Mouse (Mus musculus) midbrain, embryonic 14.5 days (tissue): Measurements from ENCODE around the gene Aspscr1. TPM values are rescaled to one million over a fixed set of nuclear protein-coding genes. Genes with fewer than 3 reads are reported as not detected.
"Not testable (repeated sequence)": the region's sequence is repeated elsewhere in the genome, so short reads cannot be mapped to it uniquely, and the experiment has no call there.

Source experiments
- ATAC-seq: fragments of 200-750 bp; cut with Nextera tagmentation; 2 replicates; pipeline ENCODE4 v1.8.0; 2017; ENCODE audit warnings: moderate number of reproducible peaks, moderate library complexity; ENCODE audit not compliant: low FRiP score, low TSS enrichment
- DNase-seq: peaks from one replicate; pipeline ENCODE4 v3.0.0-alpha.2; 2015
- H3K27ac ChIP-seq: fragments of 300-500 bp; sonication (generic); replicated peaks from 2 replicates; pipeline ENCODE4 v1.5.1; 2014; ENCODE audit warnings: mild to moderate bottlenecking, low read depth, low read length, moderate library complexity
- H3K27me3 ChIP-seq: fragments of 300-500 bp; sonication (generic); 2 replicates; pipeline ENCODE4 v1.6.1; 2014; ENCODE audit warnings: low read length, control low read depth, mixed read lengths; ENCODE audit not compliant: control insufficient read depth, insufficient read depth
- H3K36me3 ChIP-seq: fragments of 300-500 bp; sonication (generic); 2 replicates; pipeline ENCODE4 v1.6.1; 2014; ENCODE audit warnings: low read length, control low read depth; ENCODE audit not compliant: control insufficient read depth, insufficient read depth
- H3K4me1 ChIP-seq: fragments of 300-500 bp; sonication (generic); 2 replicates; pipeline ENCODE4 v1.6.1; 2014; ENCODE audit warnings: mild to moderate bottlenecking, antibody characterized with exemption, low read length, control low read depth; ENCODE audit not compliant: control insufficient read depth, insufficient read depth
- H3K4me2 ChIP-seq: fragments of 300-500 bp; sonication (generic); 2 replicates; pipeline ENCODE4 v1.6.1; 2014; ENCODE audit warnings: mild to moderate bottlenecking, low read length, moderate library complexity
- H3K4me3 ChIP-seq: fragments of 300-500 bp; sonication (generic); replicated peaks from 2 replicates; pipeline ENCODE4 v1.5.1; 2014; ENCODE audit warnings: low read depth, low read length
- H3K9ac ChIP-seq: fragments of 300-500 bp; sonication (generic); replicated peaks from 2 replicates; pipeline ENCODE4 v1.6.1; 2014; ENCODE audit warnings: mild to moderate bottlenecking, low read length, moderate library complexity
- H3K9me3 ChIP-seq: fragments of 300-500 bp; sonication (generic); 2 replicates; pipeline ENCODE4 v1.6.1; 2016; ENCODE audit warnings: low read length, control low read depth, mixed read lengths; ENCODE audit not compliant: control insufficient read depth
- WGBS: fragments of 180-500 bp; shearing (Covaris S2); extraction: QIAGEN DNeasy Blood & Tissue Kit; methylation state at CpG from one replicate; pipeline ENCODE4 v1.1.7; 2014; 5-methylcytosine and 5-hydroxymethylcytosine counted together
- polyA plus RNA-seq: library from polyadenylated mRNA; unstranded; fragments of >200 nt; fragmentation: Nextera tagmentation; extraction: Ambion mirVana; gene quantifications from 2 replicates; pipeline ENCODE4 v1.2.1, GENCODE M21; 2014

Aspscr1 gene
- polyA plus RNA-seq, 1 experiment from 2014 or later, result 141 TPM

GRCm38 (mm10) chr11:120728530-120729240 lies 55.9 kb downstream of the Aspscr1 start:
- Histone ChIP-seq H3K9me3 (no peaks in the 10 kb centered on the region), H3K9ac (no peak overlapping the region), H3K27me3 (no peaks in the 10 kb centered on the region), H3K36me3 (no peaks in the 10 kb centered on the region), H3K4me2 (no peak overlapping the region), H3K27ac (no peak overlapping the region), H3K4me1 (0 out of 2 replicates have a peak, but pooled peaks cover 5% of the 10 kb centered on the region), H3K4me3 (no peak overlapping the region)
- 68% methylated on average over 11 of the region's 11 CpGs for WGBS
- DNase-seq (no peak), ATAC-seq (no peak)

- not testable (repeated sequence) for H3K9me3 ChIP-seq, ATAC-seq, H3K4me3 ChIP-seq, H3K27ac ChIP-seq, H3K4me1 ChIP-seq, H3K27me3 ChIP-seq, H3K36me3 ChIP-seq
- 3% methylated on average over 18 of the region's 21 CpGs for WGBS
- peak; percentile 52 for DNase-seq
- peak overlapping the region; percentile 21 for H3K4me2 ChIP-seq
- 0 out of 2 replicates have a peak overlapping the region, but pooled peaks have one; percentile 6 for H3K9ac ChIP-seq
These were observed 56.8 kb downstream of the Aspscr1 start for GRCm38 (mm10) chr11:120729432-120730050.

DNA sequence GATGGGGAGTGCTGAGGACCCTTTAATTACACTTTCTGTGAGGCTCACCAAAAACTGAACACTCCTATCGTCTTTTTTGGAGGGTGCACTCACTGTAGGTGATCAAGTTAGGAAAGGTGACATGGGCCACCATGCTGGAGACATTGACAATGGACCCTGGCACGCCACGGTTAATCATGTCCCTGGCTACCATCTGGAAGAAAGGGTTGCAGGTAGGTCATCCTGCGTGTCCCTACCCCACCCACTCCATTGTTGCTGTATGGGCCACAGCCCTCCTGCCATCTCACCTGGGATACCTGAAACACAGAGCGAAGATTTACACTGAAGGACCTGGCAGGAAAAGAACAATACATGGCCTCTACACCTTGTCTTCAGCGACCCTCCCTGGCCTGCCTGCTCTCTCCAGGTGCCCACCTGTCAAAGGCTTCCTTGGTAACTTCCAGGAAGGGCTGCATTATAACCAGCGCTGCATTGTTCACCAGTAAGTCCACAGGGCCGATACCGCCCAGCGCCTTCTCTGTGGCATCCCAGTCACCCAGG lies 57.6 kb downstream of the Aspscr1 start:
- H3K27ac ChIP-seq, result no peak overlapping the region
- H3K4me2 ChIP-seq, result no peak overlapping the region
- WGBS, result 85% methylated on average over 10 of the region's 10 CpGs
- H3K36me3 ChIP-seq, result no peaks in the 10 kb centered on the region
- H3K27me3 ChIP-seq, result no peaks in the 10 kb centered on the region
- no peak for DNase-seq
- no peaks in the 10 kb centered on the region for H3K9me3 ChIP-seq
- H3K4me1 ChIP-seq, result 0 out of 2 replicates have a peak, but pooled peaks cover 5% of the 10 kb centered on the region
- ATAC-seq, result no peak
- H3K4me3 ChIP-seq, result no peak overlapping the region
- no peak overlapping the region for H3K9ac ChIP-seq

GRCm38 (mm10) chr11:120731395-120731794 lies 58.6 kb downstream of the Aspscr1 start:
- WGBS, result 96% methylated on average over 1 of the region's 1 CpGs

GRCm38 (mm10) chr11:120731858-120732680 lies 59.3 kb downstream of the Aspscr1 start, which contains the start of gene Cbr2:
TSS of gene Cbr2 (minus strand) at chr11:120732114.
- Histone ChIP-seq H3K27me3 (no peaks in the 10 kb centered on the region), H3K4me3 (no peak within 1 kb of the TSS), H3K4me1 (no peaks in the 10 kb centered on the region), H3K36me3 (no peaks in the 10 kb centered on the region), H3K4me2 (no peak within 1 kb of the TSS), H3K9me3 (no peaks in the 10 kb centered on the region), H3K27ac (no peak within 1 kb of the TSS), H3K9ac (no peak within 1 kb of the TSS)
- 77% methylated on average over 12 of the region's 12 CpGs for WGBS
- ATAC-seq, result no peak
- DNase-seq, result no peak

More at GRCm38 (mm10) chr11:120731395-120731794, 58.6 kb downstream of the Aspscr1 start:
- Histone ChIP-seq H3K27ac (no peak overlapping the region), H3K4me3 (no peak overlapping the region), H3K9me3 (no peaks in the 10 kb centered on the region), H3K36me3 (no peaks in the 10 kb centered on the region), H3K4me2 (no peak overlapping the region), H3K27me3 (no peaks in the 10 kb centered on the region), H3K9ac (no peak overlapping the region), H3K4me1 (0 out of 2 replicates have a peak, but pooled peaks cover 5% of the 10 kb centered on the region)
- DNase-seq (no peak), ATAC-seq (no peak)

DNA sequence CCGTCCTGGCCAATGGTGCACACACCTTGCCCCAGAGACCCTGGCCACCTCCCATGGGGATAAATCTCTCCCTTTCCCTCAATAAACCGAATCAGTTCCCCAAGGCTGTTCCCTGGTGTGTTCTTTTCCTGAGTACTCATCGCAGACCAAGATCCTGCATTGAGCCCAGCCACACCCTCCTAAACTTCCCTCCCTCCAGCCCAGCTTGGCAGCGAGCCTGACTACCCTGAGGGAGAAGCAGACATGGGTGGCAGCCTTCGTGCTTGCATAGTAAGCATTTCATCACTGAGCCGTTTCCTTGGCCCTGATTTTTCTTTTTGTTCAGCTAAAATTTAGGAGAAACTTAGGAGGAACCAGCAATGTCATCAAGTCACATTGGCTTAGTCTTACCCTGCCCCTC lies 60.7 kb downstream of the Aspscr1 start:
- Histone ChIP-seq H3K27ac (no peak overlapping the region), H3K4me3 (no peak overlapping the region), H3K4me2 (no peak overlapping the region), H3K9ac (no peak overlapping the region), H3K36me3 (no peaks in the 10 kb centered on the region), H3K9me3 (no peaks in the 10 kb centered on the region), H3K4me1 (no peaks in the 10 kb centered on the region), H3K27me3 (no peaks in the 10 kb centered on the region)
- 64% methylated on average over 6 of the region's 6 CpGs for WGBS
- DNase-seq (no peak), ATAC-seq (no peak)

GRCm38 (mm10) chr11:120736424-120736823 lies 63.7 kb downstream of the Aspscr1 start:
- 77% methylated on average over 6 of the region's 6 CpGs for WGBS

GRCm38 (mm10) chr11:120740981-120741380 lies 68.2 kb downstream of the Aspscr1 start:
- H3K27me3 ChIP-seq, result no peaks in the 10 kb centered on the region
- WGBS, result 93% methylated on average over 5 of the region's 5 CpGs
- no peaks in the 10 kb centered on the region for H3K36me3 ChIP-seq
- no peaks in the 10 kb centered on the region for H3K4me1 ChIP-seq
- no peak overlapping the region for H3K27ac ChIP-seq
- H3K4me2 ChIP-seq, result no peak overlapping the region
- H3K9me3 ChIP-seq, result no peaks in the 10 kb centered on the region
- DNase-seq (no peak), ATAC-seq (no peak)
- H3K4me3 ChIP-seq, result no peak overlapping the region
- no peak overlapping the region for H3K9ac ChIP-seq

More at GRCm38 (mm10) chr11:120736424-120736823, 63.7 kb downstream of the Aspscr1 start:
- Histone ChIP-seq H3K4me1 (no peaks in the 10 kb centered on the region), H3K4me3 (no peak overlapping the region), H3K36me3 (no peaks in the 10 kb centered on the region), H3K27ac (no peak overlapping the region), H3K27me3 (no peaks in the 10 kb centered on the region), H3K9me3 (no peaks in the 10 kb centered on the region), H3K9ac (no peak overlapping the region), H3K4me2 (no peak overlapping the region)
- DNase-seq (no peak), ATAC-seq (no peak)
